Mouse (Mus musculus) midbrain, embryonic 11.5 days (tissue): Measurements from ENCODE around the gene Nr1h2. TPM values are rescaled to one million over a fixed set of nuclear protein-coding genes. Genes with fewer than 3 reads are reported as not detected.

Experiments used
- ATAC-seq: fragments of 200-750 bp; cut with Nextera tagmentation; 2 replicates; pipeline ENCODE4 v1.8.0; 2017; ENCODE audit warnings: moderate TSS enrichment, moderate library complexity; ENCODE audit not compliant: low FRiP score
- DNase-seq: peaks from one replicate; pipeline ENCODE4 v3.0.0; 2015; ENCODE audit warnings: low spot score; ENCODE audit errors: missing footprints
- H3K27ac ChIP-seq: fragments of 300-500 bp; sonication (generic); 2 replicates; pipeline ENCODE4 v1.5.1; 2014; ENCODE audit warnings: low read depth, low read length
- H3K27me3 ChIP-seq: fragments of 300-500 bp; sonication (generic); 2 replicates; pipeline ENCODE4 v1.6.1; 2014; ENCODE audit warnings: mild to moderate bottlenecking, low read length, moderate library complexity, mixed read lengths; ENCODE audit not compliant: control insufficient read depth, insufficient read depth
- H3K36me3 ChIP-seq: fragments of 300-500 bp; sonication (generic); 2 replicates; pipeline ENCODE4 v1.6.1; 2014; ENCODE audit warnings: mild to moderate bottlenecking, low read length, moderate library complexity, mixed read lengths; ENCODE audit not compliant: control insufficient read depth, insufficient read depth
- H3K4me1 ChIP-seq: fragments of 300-500 bp; sonication (generic); 2 replicates; pipeline ENCODE4 v1.6.1; 2014; ENCODE audit warnings: low read length; ENCODE audit not compliant: control insufficient read depth, insufficient read depth
- H3K4me2 ChIP-seq: fragments of 300-500 bp; sonication (generic); 2 replicates; pipeline ENCODE4 v1.6.1; 2014; ENCODE audit warnings: mild to moderate bottlenecking, moderate library complexity
- H3K4me3 ChIP-seq: fragments of 300-500 bp; sonication (generic); 2 replicates; pipeline ENCODE4 v1.5.1; 2014; ENCODE audit warnings: low read depth, low read length
- H3K9ac ChIP-seq: fragments of 300-500 bp; sonication (generic); 2 replicates; pipeline ENCODE4 v1.6.1; 2014; ENCODE audit warnings: low read length
- H3K9me3 ChIP-seq: fragments of 300-500 bp; sonication (generic); 2 replicates; pipeline ENCODE4 v1.6.1; 2016; ENCODE audit warnings: low read length; ENCODE audit not compliant: control insufficient read depth
- WGBS: fragments of 180-500 bp; shearing (Covaris S2); extraction: QIAGEN DNeasy Blood & Tissue Kit; methylation state at CpG from one replicate; pipeline ENCODE4 v1.1.7; 2014; 5-methylcytosine and 5-hydroxymethylcytosine counted together
- polyA plus RNA-seq: library from polyadenylated mRNA; unstranded; fragments of >200 nt; fragmentation: Nextera tagmentation; extraction: Ambion mirVana; gene quantifications from 2 replicates; pipeline ENCODE4 v1.2.1, GENCODE M21; 2014

The Nr1h2 gene
- polyA plus RNA-seq, 1 experiment from 2014 or later = 69.6 TPM

DNA sequence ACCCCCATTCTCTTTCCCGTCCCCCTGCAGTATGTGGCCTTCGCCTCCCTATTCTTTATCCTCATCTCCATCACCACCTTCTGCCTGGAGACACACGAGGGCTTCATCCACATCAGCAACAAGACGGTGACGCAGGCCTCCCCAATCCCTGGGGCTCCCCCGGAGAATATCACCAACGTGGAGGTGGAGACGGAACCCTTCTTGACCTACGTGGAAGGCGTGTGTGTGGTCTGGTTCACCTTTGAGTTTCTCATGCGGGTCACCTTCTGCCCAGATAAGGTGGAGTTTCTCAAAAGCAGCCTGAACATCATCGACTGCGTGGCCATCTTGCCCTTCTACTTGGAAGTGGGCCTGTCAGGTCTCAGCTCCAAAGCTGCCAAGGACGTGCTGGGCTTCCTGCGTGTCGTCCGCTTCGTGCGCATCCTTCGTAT is 41.4 kb upstream of the Nr1h2 start:
- Histone ChIP-seq H3K27me3 (peaks cover 25% of the 10 kb centered on the region), H3K4me1 (peaks cover 23% of the 10 kb centered on the region), H3K4me2 (no peak overlapping the region), H3K9me3 (no peaks in the 10 kb centered on the region), H3K9ac (no peak overlapping the region), H3K27ac (no peak overlapping the region), H3K4me3 (no peak overlapping the region), H3K36me3 (no peaks in the 10 kb centered on the region)
- no peak for DNase-seq
- no peak for ATAC-seq
- WGBS = 93% methylated on average over 20 of the region's 20 CpGs

DNA sequence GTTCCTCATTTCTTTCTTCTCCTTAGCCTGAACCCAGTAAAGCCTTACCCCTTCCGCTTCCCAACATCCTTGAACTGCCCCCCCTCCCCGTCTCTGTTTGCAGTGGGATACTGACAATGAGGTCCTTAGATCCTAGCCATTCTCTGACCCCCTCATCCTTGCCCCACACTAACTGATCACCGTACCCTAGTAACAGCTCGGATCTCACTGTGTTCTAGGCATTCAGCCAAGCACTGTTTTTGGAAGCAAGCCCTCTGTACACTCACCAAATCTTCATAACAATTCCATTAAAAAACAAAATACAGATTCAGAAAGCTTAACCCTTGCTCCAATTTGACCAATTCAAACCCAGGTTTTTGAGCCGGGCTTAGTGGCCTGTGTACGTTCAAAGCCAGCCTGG is 40.5 kb upstream of the Nr1h2 start:
- peak overlapping the region; percentile 41 for H3K4me2 ChIP-seq
- peak overlapping the region; percentile 35; the same call in 1 of the 2 replicates for H3K27ac ChIP-seq
- 68% methylated on average over 6 of the region's 6 CpGs for WGBS
- no peaks in the 10 kb centered on the region for H3K36me3 ChIP-seq
- DNase-seq (no peak), ATAC-seq (no peak)
- no peak overlapping the region for H3K4me3 ChIP-seq
- H3K9ac ChIP-seq = peak overlapping the region; percentile 27; the same call in 1 of the 2 replicates
- peaks cover 30% of the 10 kb centered on the region for H3K4me1 ChIP-seq
- H3K9me3 ChIP-seq = no peaks in the 10 kb centered on the region
- peaks cover 28% of the 10 kb centered on the region for H3K27me3 ChIP-seq

DNA sequence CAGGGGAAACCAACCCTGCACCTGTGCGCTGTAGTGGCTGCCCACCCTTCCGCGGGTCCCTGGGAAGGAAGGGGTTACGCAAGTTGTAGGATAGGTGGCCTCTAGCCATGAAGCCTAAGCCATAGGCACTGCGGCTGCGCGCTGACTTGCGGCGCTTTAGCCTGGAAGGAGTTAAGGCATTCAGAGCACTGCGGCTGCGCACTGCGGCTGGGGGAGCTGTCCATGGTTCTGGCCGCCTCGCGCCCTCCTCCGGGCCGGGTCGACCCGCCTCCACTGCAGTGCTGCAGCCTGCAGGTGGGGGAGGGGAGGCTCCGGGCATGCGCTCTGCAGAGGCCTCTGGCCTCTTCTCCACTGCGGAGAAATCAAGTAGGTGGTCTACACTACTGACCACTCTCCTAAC is 40.0 kb upstream of the Nr1h2 start:
- no peaks in the 10 kb centered on the region for H3K36me3 ChIP-seq
- no peaks in the 10 kb centered on the region for H3K9me3 ChIP-seq
- H3K27me3 ChIP-seq = peaks cover 28% of the 10 kb centered on the region
- H3K9ac ChIP-seq = peak overlapping the region; percentile 27; the same call in 1 of the 2 replicates
- peaks cover 30% of the 10 kb centered on the region for H3K4me1 ChIP-seq
- peak overlapping the region; percentile 41 for H3K4me2 ChIP-seq
- H3K27ac ChIP-seq = peak overlapping the region; percentile 35; the same call in 1 of the 2 replicates
- H3K4me3 ChIP-seq = no peak overlapping the region
- ATAC-seq (peak; percentile 73), DNase-seq (peak; percentile 100)
- WGBS = 0% methylated on average over 22 of the region's 22 CpGs

DNA sequence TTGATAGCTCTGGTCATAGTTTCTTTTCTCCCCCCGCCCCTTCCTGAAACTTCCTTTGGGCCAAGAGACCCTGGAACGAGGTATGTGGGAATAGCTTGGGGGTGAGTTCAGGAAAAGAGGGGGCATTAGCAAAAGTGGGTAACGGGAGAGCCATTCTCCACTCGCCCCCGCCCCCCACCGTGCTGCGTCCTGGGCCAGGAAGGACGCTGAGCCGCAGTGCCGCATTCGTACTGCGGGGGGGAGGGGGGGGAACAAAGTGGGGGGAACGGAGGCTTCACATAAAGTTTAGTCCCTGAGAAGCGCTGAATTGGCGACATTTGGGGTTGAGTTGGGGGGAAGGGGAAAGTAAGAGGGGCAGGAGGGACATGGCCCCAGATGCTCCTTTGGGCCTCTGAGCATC is 39.3 kb upstream of the Nr1h2 start:
- H3K4me3 ChIP-seq = no peak overlapping the region
- DNase-seq = no peak
- H3K9me3 ChIP-seq = no peaks in the 10 kb centered on the region
- peaks cover 35% of the 10 kb centered on the region for H3K27me3 ChIP-seq
- no peaks in the 10 kb centered on the region for H3K36me3 ChIP-seq
- no peak overlapping the region for H3K27ac ChIP-seq
- peak overlapping the region; percentile 41; the same call in 1 of the 2 replicates for H3K4me2 ChIP-seq
- 4% methylated on average over 15 of the region's 15 CpGs for WGBS
- H3K9ac ChIP-seq = no peak overlapping the region
- H3K4me1 ChIP-seq = peaks cover 37% of the 10 kb centered on the region
- no peak for ATAC-seq

DNA sequence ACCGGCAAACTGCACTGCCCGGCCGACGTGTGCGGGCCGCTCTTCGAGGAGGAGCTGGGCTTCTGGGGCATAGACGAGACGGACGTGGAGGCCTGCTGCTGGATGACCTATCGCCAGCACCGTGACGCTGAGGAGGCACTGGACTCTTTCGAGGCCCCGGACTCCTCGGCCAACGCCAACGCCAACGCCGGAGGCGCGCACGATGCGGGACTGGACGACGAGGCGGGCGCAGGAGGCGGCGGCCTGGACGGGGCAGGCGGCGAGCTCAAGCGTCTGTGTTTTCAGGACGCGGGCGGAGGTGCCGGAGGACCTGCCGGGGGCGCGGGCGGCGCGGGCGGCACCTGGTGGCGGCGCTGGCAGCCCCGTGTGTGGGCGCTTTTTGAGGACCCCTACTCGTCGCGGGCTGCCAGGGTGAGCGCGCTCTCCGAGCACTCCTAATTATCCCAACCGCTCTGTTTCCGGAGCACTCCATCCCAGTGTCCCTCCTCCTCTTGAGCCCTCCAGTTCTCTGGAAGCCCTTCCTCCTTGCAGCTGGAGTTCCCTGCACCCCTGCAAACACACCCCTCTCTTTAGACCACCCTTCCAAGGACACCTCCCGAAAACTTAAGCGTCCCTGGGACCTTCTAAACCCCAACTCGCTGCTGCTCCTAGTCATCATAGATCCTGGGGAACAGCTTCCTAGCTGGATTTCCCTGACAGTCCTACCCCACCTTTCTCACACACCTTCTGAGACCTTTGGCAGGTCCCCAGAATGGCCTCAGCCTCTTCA is 37.8 kb upstream of the Nr1h2 start:
- Histone ChIP-seq H3K9me3 (no peaks in the 10 kb centered on the region), H3K4me2 (peak overlapping the region; percentile 99), H3K4me1 (peaks cover 44% of the 10 kb centered on the region), H3K27ac (no peak overlapping the region), H3K36me3 (no peaks in the 10 kb centered on the region), H3K27me3 (peaks cover 44% of the 10 kb centered on the region), H3K9ac (peak overlapping the region; percentile 54), H3K4me3 (peak overlapping the region; percentile 61)
- no peak for ATAC-seq
- under 1% methylated on average over 60 of the region's 60 CpGs for WGBS
- peak; percentile 94 for DNase-seq

DNA sequence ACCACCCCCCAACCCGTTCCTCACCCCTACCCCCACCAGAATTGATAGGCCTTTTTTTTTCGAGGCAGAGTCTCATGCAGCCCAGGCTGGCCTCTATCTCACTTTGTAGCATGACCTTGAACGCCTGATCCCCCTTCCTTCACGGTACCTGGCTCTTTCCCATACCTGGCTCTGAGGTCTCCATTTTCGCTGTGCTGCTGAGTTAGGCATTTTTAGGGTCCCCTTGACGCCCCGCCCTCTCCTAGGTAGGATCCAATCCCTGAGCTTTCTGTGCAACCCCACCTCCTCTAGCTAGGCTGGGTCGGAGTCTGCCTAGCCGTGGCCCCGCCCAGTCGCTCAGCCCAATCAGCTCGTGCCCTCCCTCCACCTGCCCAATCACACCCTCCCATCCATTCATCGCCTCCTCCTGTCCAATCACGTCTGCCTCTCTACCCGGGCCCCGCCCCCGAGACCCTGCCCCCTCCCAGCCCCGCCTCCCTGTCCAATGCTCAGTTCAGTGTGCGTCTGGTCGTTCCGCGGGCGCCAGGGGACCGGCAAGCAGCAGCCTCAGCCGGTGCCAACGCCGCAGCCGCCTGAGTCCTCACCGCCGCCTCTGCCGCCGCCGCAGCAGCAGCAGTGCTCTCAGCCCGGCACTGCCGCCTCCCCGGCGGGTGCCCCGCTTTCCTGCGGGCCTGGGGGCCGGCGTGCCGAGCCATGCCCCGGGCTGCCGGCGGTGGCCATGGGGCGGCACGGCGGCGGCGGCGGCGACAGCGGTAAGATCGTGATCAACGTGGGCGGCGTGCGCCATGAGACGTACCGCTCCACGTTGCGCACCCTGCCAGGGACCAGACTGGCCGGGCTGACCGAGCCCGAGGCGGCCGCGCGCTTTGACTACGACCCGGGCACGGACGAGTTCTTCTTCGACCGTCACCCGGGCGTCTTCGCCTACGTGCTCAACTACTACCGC is 36.9 kb upstream of the Nr1h2 start, which contains the start of gene Kcnc3:
Kcnc3 (plus strand) TSS at position 263 of the 946 bp plus-strand sequence.
- Histone ChIP-seq H3K9ac (peak within 1 kb of the TSS; percentile 54), H3K9me3 (no peaks in the 10 kb centered on the region), H3K36me3 (no peaks in the 10 kb centered on the region), H3K4me3 (peak within 1 kb of the TSS; percentile 61), H3K4me1 (peaks cover 44% of the 10 kb centered on the region), H3K27ac (no peak within 1 kb of the TSS; the same call in 1 of the 2 replicates), H3K4me2 (peak within 1 kb of the TSS; percentile 99), H3K27me3 (peaks cover 44% of the 10 kb centered on the region)
- under 1% methylated on average over 80 of the region's 80 CpGs for WGBS
- DNase-seq (peak; percentile 97), ATAC-seq (peak; percentile 89)

DNA sequence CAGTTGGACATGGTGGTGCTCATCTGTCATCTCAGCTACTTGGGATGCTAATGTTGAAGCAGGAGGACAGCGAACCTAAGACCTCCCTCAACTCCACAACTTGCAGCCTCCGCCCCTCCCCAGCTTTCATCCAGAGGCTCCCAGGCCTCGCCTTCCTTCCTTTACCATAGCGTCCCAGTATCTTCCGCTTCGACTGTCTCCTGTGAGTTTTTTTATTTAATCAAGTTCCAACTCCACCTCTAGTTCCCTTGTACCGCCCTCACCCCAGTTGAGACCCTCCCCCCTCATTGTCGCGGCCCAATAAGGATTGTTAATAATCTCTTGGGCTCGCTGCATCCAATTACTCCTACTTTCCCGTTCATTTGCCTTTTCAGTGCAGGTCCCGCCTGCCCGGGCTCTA is 36.2 kb upstream of the Nr1h2 start:
- WGBS = 2% methylated on average over 13 of the region's 13 CpGs

DNA sequence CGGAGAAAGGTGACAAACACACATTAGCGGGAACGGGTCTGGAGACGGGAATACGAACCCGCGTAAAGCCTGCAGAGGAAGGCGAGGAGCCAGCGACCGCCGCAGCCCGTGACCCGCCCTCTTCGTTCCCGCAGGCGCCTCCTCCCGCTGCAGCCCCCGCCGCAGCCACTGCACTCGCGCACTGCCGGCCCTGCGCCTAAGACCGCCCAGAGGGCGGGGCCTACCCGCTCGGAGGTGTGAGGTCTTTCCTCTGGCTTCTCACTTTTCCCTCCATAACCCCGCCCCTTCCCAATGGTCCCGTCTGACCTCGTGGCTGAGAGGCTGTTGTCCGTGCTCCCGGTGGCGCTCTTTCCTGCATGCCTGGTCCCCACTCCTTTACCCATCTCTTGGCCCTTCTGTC is 35.4 kb upstream of the Nr1h2 start:
- H3K9me3 ChIP-seq = no peaks in the 10 kb centered on the region
- no peaks in the 10 kb centered on the region for H3K36me3 ChIP-seq
- peaks cover 44% of the 10 kb centered on the region for H3K27me3 ChIP-seq
- ATAC-seq (peak; percentile 43), DNase-seq (peak; percentile 98)
- H3K4me3 ChIP-seq = peak overlapping the region; percentile 22
- H3K4me1 ChIP-seq = peaks cover 43% of the 10 kb centered on the region
- H3K9ac ChIP-seq = peak overlapping the region; percentile 37; the same call in 1 of the 2 replicates
- WGBS = 0% methylated on average over 33 of the region's 33 CpGs
- no peak overlapping the region for H3K27ac ChIP-seq
- H3K4me2 ChIP-seq = peak overlapping the region; percentile 99

More for the DNA sequence above, 36.2 kb upstream of the Nr1h2 start:
- no peak for ATAC-seq
- no peaks in the 10 kb centered on the region for H3K9me3 ChIP-seq
- peaks cover 44% of the 10 kb centered on the region for H3K4me1 ChIP-seq
- peaks cover 44% of the 10 kb centered on the region for H3K27me3 ChIP-seq
- DNase-seq = no peak
- H3K4me2 ChIP-seq = peak overlapping the region; percentile 99
- H3K36me3 ChIP-seq = no peaks in the 10 kb centered on the region
- H3K9ac ChIP-seq = no peak overlapping the region
- H3K4me3 ChIP-seq = peak overlapping the region; percentile 61
- no peak overlapping the region for H3K27ac ChIP-seq
